Mouse (Mus musculus): Measurements from ENCODE around the gene Gm3676.
"Not testable (repeated sequence)": the region's sequence is repeated elsewhere in the genome, so short reads cannot be mapped to it uniquely, and the experiment has no call there.

DNA sequence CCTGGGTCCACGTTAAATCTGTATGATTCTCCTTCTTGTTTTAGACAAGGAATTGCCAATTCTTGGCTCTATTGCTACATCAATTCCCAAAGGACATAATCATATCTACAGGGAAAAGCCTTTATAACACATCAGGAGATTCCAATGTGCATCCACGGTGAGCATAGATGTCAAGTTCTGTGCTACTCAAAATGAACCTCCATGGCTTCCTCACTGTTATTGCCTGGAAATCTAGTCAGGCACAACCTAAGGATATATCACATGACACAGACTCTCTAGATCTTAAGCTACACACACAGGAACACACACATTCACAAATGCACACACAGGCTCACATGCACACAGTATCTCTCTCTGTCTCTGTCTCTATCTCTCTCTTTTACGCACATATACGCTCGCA, 23.8 kb downstream of the Gm3676 start:
- not testable (repeated sequence) for TF ChIP-seq POLR2A (IDR thresholded peaks at IDR 0.05; ENCODE audit: low read depth, low read length); CTCF (IDR thresholded peaks at IDR 0.05; ENCODE audit: borderline replicate concordance, insufficient read depth, low read length)
